Mouse (Mus musculus) CH12.LX (cell line): ENCODE data around the gene Map3k20.

Experiments used
- CTCF ChIP-seq, 2 experiments: IDR thresholded peaks in 1 of 2; conservative IDR thresholded peaks in 1 of 2; 2 replicates each; pipeline ENCODE4 v1.5.1; 2011 to 2012; ENCODE audit warnings: low read depth in 2 of 2, low read length in 2 of 2, improper control_type of control experiment in 1 of 2, inconsistent platforms in 1 of 2, mild to moderate bottlenecking in 1 of 2, moderate library complexity in 1 of 2
- ELF1 ChIP-seq: IDR thresholded peaks from 2 replicates; pipeline ENCODE4 v1.6.1; 2014; ENCODE audit warnings: low read depth, mild to moderate bottlenecking, inconsistent platforms, low read length, improper control_type of control experiment
- GABPA ChIP-seq: IDR thresholded peaks from 2 replicates; pipeline ENCODE4 v1.6.1; 2012; ENCODE audit warnings: low read depth, low read length, improper control_type of control experiment, inconsistent platforms; ENCODE audit not compliant: insufficient replicate concordance
- MAX ChIP-seq: IDR thresholded peaks from 2 replicates; pipeline ENCODE4 v1.6.1; 2011; ENCODE audit warnings: low read length, improper control_type of control experiment
- NRF1 ChIP-seq: IDR thresholded peaks from 2 replicates; pipeline ENCODE4 v1.6.1; 2014; ENCODE audit warnings: low read depth, mild to moderate bottlenecking, inconsistent platforms, low read length, improper control_type of control experiment, moderate library complexity
- POLR2A ChIP-seq: IDR thresholded peaks from 2 replicates; pipeline ENCODE4 v1.6.1; 2011; ENCODE audit warnings: low read depth, mild to moderate bottlenecking, improper control_type of control experiment, low read length
- TBP ChIP-seq: conservative IDR thresholded peaks from 2 replicates; pipeline ENCODE4 v1.6.1; 2011; ENCODE audit warnings: low read depth, low read length, improper control_type of control experiment
- USF1 ChIP-seq: IDR thresholded peaks from 2 replicates; pipeline ENCODE4 v1.6.1; 2014; ENCODE audit warnings: low read depth, mild to moderate bottlenecking, inconsistent platforms, low read length, improper control_type of control experiment
- ZNF384 ChIP-seq: IDR thresholded peaks from 2 replicates; pipeline ENCODE4 v1.6.1; 2012; ENCODE audit warnings: low read depth, low read length, improper control_type of control experiment, inconsistent platforms

DNA sequence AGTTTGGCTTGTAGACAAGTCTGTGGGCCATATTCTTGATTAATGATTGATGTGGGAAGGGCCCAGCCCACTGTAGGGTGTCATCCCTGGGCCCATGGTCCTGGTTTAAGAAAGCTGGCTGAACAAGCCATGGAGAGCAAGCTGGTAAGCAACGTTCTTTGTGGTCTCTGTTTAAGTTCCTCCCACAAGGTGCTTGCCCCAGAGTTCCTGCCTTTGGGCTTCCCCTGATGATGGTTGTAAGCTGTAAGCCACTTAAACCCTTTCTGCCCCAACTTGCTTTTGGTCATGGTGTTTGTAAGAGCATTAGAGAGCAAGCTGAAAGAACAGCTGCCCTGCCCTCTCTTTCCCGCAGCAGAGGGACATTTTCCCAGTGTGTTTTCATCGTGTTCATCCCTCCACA, 43.0 kb downstream of the Map3k20 start:
- no peak for TF ChIP-seq NRF1
- TF ChIP-seq GABPA, result no peak
- no peak for TF ChIP-seq CTCF (conservative IDR thresholded peaks at IDR 0.05 in 1 of 2, IDR thresholded peaks at IDR 0.05 in 1 of 2; ENCODE audit: low read depth in 2 of 2, low read length in 2 of 2)
- peak; percentile 44 for TF ChIP-seq ZNF384
- no peak for TF ChIP-seq USF1
- TF ChIP-seq ELF1, result no peak
- TF ChIP-seq TBP, result no peak
- no peak for TF ChIP-seq MAX
- no peak for TF ChIP-seq POLR2A
